Mouse (Mus musculus): ENCODE results near the gene Vmn2r28.
"Not testable (repeated sequence)": the region's sequence is repeated elsewhere in the genome, so short reads cannot be mapped to it uniquely, and the experiment has no call there.

The Vmn2r28 gene

GRCm38 (mm10) chr7:5493856-5494255, at the start of gene Vmn2r28:
Vmn2r28 (minus strand) TSS chr7:5493956.
- DNase-seq (ENCODE audit: low spot score), result not testable (repeated sequence)

GRCm38 (mm10) chr7:5540770-5541436, 47.1 kb upstream of the Vmn2r28 start:
- DNase-seq (ENCODE audit: low spot score), result not testable (repeated sequence)

GRCm38 (mm10) chr7:5456674-5457073, 37.1 kb downstream of the Vmn2r28 start, which contains the start of gene Vmn1r59:
Vmn1r59 (minus strand) TSS chr7:5456774.
- no peak for DNase-seq (ENCODE audit: low spot score)

GRCm38 (mm10) chr7:5454011-5454410, 39.7 kb downstream of the Vmn2r28 start:
- not testable (repeated sequence) for DNase-seq (ENCODE audit: low spot score)

- no peak for DNase-seq (ENCODE audit: low spot score)
Measured at GRCm38 (mm10) chr7:5448627-5449026, 45.1 kb downstream of the Vmn2r28 start.
